Mouse (Mus musculus) cerebellum, adult 2 months (tissue): ENCODE measurements around the gene Zfp235. TPM values are rescaled to one million over a fixed set of nuclear protein-coding genes. Genes with fewer than 3 reads are reported as not detected.

Experiments
- DNase-seq, 2 experiments: peaks; one replicate each; pipeline ENCODE4 v3.0.0; 2021
- H3K27ac ChIP-seq: fragments of 200-500 bp; 2 replicates; pipeline ENCODE4 v1.5.1; 2012; ENCODE audit warnings: low read length, control low read depth, inconsistent platforms; ENCODE audit not compliant: insufficient read depth
- H3K27me3 ChIP-seq: fragments of 200-500 bp; 2 replicates; pipeline ENCODE4 v1.6.1; 2012; ENCODE audit warnings: inconsistent platforms, mild to moderate bottlenecking, low read length, moderate library complexity; ENCODE audit not compliant: control insufficient read depth, insufficient read depth
- H3K4me1 ChIP-seq: fragments of 200-500 bp; 2 replicates; pipeline ENCODE4 v1.6.1; 2011; ENCODE audit warnings: low read length; ENCODE audit not compliant: control insufficient read depth, insufficient read depth
- H3K4me3 ChIP-seq: fragments of 200-500 bp; replicated peaks from 2 replicates; pipeline ENCODE3; 2011; ENCODE audit warnings: mild to moderate bottlenecking, low read depth, low read length, control low read depth; ENCODE audit not compliant: insufficient read depth
- CTCF ChIP-seq: fragments of 200-500 bp; IDR thresholded peaks from 2 replicates; pipeline ENCODE4 v1.5.1; 2011; ENCODE audit warnings: low read depth, mild to moderate bottlenecking, control low read depth, low read length, moderate library complexity, borderline replicate concordance; ENCODE audit not compliant: insufficient read depth
- POLR2A ChIP-seq: fragments of 200-500 bp; IDR thresholded peaks from 2 replicates; pipeline ENCODE4 v1.6.1; 2011; ENCODE audit warnings: low read length, control low read depth, borderline replicate concordance; ENCODE audit not compliant: insufficient read depth
- WGBS: fragments of 180-500 bp; shearing (Covaris S2); methylation state at CpG from one replicate; pipeline ENCODE4 v1.1.7; 2018; 5-methylcytosine and 5-hydroxymethylcytosine counted together
- polyA plus RNA-seq: library from polyadenylated mRNA; depleted of rRNA; stranded (reverse); fragments of >200 nt; gene quantifications from 2 replicates; pipeline ENCODE4 v1.2.3, GENCODE M21; 2012; rRNA removed

Zfp235 gene
- polyA plus RNA-seq, 1 experiment: 21.4 TPM

DNA sequence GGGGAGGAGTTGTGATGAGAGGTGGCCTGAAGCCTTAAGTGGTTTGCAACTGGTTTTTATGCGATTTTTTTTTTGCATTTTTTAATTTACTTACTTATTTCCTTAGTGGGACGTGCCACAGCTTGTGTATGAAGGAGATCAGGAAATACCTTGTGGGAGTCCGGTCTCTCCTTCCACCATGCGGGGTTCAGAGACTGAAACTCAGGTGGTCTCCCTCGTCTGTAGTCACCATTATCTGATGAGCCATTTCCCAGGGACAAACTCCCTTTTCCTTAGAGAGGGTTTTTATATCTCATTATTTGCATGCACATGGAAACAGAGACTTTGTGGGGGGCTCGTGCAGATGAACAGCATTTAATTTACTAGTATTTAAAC lies 41.4 kb downstream of the Zfp235 start:
- H3K4me1 ChIP-seq: no peaks in the 10 kb centered on the region
- H3K27me3 ChIP-seq: no peaks in the 10 kb centered on the region
- TF ChIP-seq POLR2A (no peak), CTCF (no peak)
- no peak overlapping the region for H3K27ac ChIP-seq
- no peak for DNase-seq
- 41% methylated on average over 6 of the region's 6 CpGs for WGBS
- H3K4me3 ChIP-seq: peak overlapping the region; percentile 85

DNA sequence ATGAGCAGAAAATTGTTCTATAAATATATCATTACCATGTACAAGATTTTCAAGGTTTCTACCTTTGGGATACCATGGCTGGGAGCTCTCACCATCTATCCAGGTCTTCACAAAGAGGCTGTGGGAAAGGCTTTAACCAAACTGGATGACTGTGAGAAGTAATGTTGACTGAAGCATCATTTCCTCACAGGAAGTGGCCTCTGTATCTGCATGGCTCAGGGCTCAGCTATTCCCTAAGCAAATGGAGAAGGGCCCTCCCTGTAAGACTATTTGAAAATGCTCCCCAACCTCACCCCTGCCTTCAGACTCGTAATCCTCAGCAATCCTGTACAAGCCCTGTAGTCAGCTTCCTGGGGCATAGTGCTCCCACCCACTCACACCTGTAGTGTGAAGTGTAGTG lies 53.6 kb downstream of the Zfp235 start:
- H3K27me3 ChIP-seq: no peaks in the 10 kb centered on the region
- WGBS: 56% methylated on average over 1 of the region's 1 CpGs
- no peaks in the 10 kb centered on the region for H3K4me1 ChIP-seq
- H3K4me3 ChIP-seq: no peak overlapping the region
- H3K27ac ChIP-seq: no peak overlapping the region
- no peak for DNase-seq
- TF ChIP-seq POLR2A: no peak
- TF ChIP-seq CTCF: no peak

DNA sequence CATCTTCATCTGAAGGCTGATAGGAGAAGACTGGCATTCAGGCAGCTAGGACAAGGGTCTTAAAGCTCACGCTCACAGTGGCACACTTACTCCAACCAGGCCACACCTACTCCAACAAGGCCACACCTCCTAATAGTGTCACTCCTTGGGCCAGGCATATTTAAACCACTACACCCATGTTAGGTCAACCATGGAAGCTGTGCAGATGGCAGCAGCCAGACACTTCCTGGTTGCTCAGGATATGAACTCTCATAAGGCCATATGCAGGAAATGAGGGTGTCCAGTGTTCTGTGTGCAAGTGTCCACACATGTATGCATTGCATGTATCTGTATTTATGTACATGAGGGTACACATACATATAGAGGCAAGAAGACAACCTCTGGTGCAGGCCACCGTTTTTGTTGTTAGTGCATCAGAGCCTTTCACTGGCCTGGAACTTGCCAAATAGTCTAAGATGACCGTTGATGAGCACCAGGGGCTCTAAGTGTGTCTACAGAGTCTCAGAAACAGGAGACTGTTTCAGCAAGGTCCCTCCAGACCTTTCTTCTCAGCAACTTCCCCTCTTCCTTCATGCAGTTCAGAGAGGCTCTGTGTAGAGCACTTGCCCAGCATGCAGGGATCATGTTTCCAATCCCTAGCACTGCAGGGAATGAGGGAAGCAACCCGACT lies 55.1 kb downstream of the Zfp235 start:
- H3K27me3 ChIP-seq: no peaks in the 10 kb centered on the region
- 68% methylated on average over 4 of the region's 4 CpGs for WGBS
- TF ChIP-seq POLR2A (no peak), CTCF (no peak)
- DNase-seq: no peak
- H3K4me1 ChIP-seq: no peaks in the 10 kb centered on the region
- H3K4me3 ChIP-seq: no peak overlapping the region
- H3K27ac ChIP-seq: no peak overlapping the region

DNA sequence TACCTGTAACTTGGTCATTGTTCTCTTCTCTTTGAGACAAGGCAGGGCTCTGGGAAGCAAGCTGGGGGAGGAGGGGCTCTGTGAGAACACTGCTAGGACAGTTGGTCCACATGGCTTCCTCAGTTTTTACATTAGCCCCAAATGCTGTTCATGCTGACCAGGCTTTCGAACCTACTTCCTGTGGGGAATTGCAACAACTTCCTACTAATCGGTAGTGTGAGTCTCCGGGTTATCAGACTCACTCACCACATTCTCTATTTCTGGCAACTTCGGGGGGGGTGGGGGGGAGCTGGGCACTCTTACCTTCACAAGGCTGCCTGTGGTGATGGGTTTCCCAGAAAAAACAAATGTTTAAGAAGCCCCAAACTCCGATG lies 55.6 kb downstream of the Zfp235 start:
- Histone ChIP-seq H3K27ac (no peak overlapping the region), H3K27me3 (no peaks in the 10 kb centered on the region), H3K4me3 (no peak overlapping the region), H3K4me1 (no peaks in the 10 kb centered on the region)
- TF ChIP-seq CTCF: no peak
- TF ChIP-seq POLR2A: no peak
- DNase-seq: no peak
- WGBS: 84% methylated on average over 5 of the region's 5 CpGs

DNA sequence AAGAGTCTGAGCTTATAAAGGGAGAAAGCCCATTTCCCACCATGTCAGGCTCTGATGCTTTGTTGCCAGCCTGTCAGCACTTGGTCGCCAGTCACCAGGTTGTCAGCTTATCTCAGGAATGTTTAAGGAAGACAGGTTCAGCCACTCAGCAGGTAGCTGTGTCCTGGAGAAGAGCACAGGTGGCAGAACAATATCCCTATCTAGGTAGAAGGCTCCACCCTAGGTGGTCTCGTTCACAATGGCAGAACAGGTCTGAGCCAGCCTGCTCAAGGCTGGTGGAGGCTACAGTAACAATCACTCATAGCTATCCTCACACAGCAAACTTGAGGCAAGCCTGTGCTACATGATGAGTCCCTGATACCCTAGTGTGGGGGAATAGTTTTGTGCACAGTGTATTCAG lies 57.4 kb downstream of the Zfp235 start:
- Histone ChIP-seq H3K27ac (no peak overlapping the region), H3K4me3 (no peak overlapping the region), H3K27me3 (no peaks in the 10 kb centered on the region), H3K4me1 (no peaks in the 10 kb centered on the region)
- DNase-seq: no peak
- TF ChIP-seq CTCF (no peak), POLR2A (no peak)
- 87% methylated on average over 2 of the region's 2 CpGs for WGBS

Other genes starting within 250 kb of the Zfp235 start
- not detected in 2 replicates for gene Vmn1r178, start 242.2 kb upstream of the Zfp235 start, polyA plus RNA-seq
- gene Vmn1r179, start 207.2 kb upstream of the Zfp235 start, polyA plus RNA-seq: not detected in 2 replicates
- not detected in 2 replicates for gene Vmn1r180, start 183.5 kb upstream of the Zfp235 start, polyA plus RNA-seq
- gene Vmn1r181, start 159.6 kb upstream of the Zfp235 start, polyA plus RNA-seq: not detected in 2 replicates
- not detected in 2 replicates for gene V1rd19, start 132.5 kb upstream of the Zfp235 start, polyA plus RNA-seq
- gene Vmn1r183, start 80.9 kb upstream of the Zfp235 start, polyA plus RNA-seq: not detected in 2 replicates
- gene Zfp180, start 52.2 kb upstream of the Zfp235 start, polyA plus RNA-seq: 35.3 and 36.3 TPM in 2 replicates
- 7.7 and 8.1 TPM in 2 replicates for gene Zfp112, start 21.9 kb upstream of the Zfp235 start, polyA plus RNA-seq
- 2.2 and 3.0 TPM in 2 replicates for gene Zfp114, start 40.9 kb downstream of the Zfp235 start, polyA plus RNA-seq
- 5.3 and 5.5 TPM in 2 replicates for gene Zfp111, start 77.3 kb downstream of the Zfp235 start, polyA plus RNA-seq
- 6.5 and 7.2 TPM in 2 replicates for gene Zfp109, start 103.4 kb downstream of the Zfp235 start, polyA plus RNA-seq
- gene Zfp108, start 120.6 kb downstream of the Zfp235 start, polyA plus RNA-seq: 5.7 and 6.1 TPM in 2 replicates
- gene Zfp93, start 136.3 kb downstream of the Zfp235 start, polyA plus RNA-seq: 8.8 and 9.2 TPM in 2 replicates
- 33.0 and 36.4 TPM in 2 replicates for gene Zfp61, start 167.1 kb downstream of the Zfp235 start, polyA plus RNA-seq
- gene Zfp94, start 182.5 kb downstream of the Zfp235 start, polyA plus RNA-seq: 18.2 and 18.3 TPM in 2 replicates
- 0.22 and 0.39 TPM in 2 replicates for gene Tescl, start 199.8 kb downstream of the Zfp235 start, polyA plus RNA-seq
- gene Lypd5, start 215.0 kb downstream of the Zfp235 start, polyA plus RNA-seq: not detected in 2 replicates
- gene Kcnn4, start 236.1 kb downstream of the Zfp235 start, polyA plus RNA-seq: 0.49 and 0.59 TPM in 2 replicates